Mouse (Mus musculus) neural tube, embryonic 11.5 days (tissue): ENCODE measurements around the gene Ccl11. TPM values are rescaled to one million over a fixed set of nuclear protein-coding genes. Genes with fewer than 3 reads are reported as not detected.

ENCODE experiments used
- ATAC-seq: fragments of 200-750 bp; cut with Nextera tagmentation; 2 replicates; pipeline ENCODE4 v1.8.0; 2017; ENCODE audit warnings: moderate number of reproducible peaks, mild to moderate bottlenecking, moderate TSS enrichment, moderate library complexity; ENCODE audit not compliant: insufficient read depth, low FRiP score, low TSS enrichment
- DNase-seq: peaks from one replicate; pipeline ENCODE4 v3.0.0-alpha.2; 2015; ENCODE audit warnings: low spot score
- H3K27ac ChIP-seq: fragments of 300-500 bp; sonication (generic); 2 replicates; pipeline ENCODE4 v1.5.1; 2014; ENCODE audit warnings: low read depth, mild to moderate bottlenecking, low read length
- H3K27me3 ChIP-seq: fragments of 300-500 bp; sonication (generic); 2 replicates; pipeline ENCODE4 v1.6.1; 2014; ENCODE audit warnings: mild to moderate bottlenecking, low read length, mixed read lengths; ENCODE audit not compliant: control insufficient read depth, insufficient read depth
- H3K36me3 ChIP-seq: fragments of 300-500 bp; sonication (generic); 2 replicates; pipeline ENCODE4 v1.6.1; 2014; ENCODE audit warnings: mild to moderate bottlenecking, low read length, moderate library complexity, mixed read lengths; ENCODE audit not compliant: control insufficient read depth, insufficient read depth
- H3K4me1 ChIP-seq: fragments of 300-500 bp; sonication (generic); 2 replicates; pipeline ENCODE4 v1.6.1; 2014; ENCODE audit warnings: low read length, mixed read lengths; ENCODE audit not compliant: control insufficient read depth, insufficient read depth
- H3K4me2 ChIP-seq: fragments of 300-500 bp; sonication (generic); 2 replicates; pipeline ENCODE4 v1.6.1; 2014; ENCODE audit warnings: low read depth, mild to moderate bottlenecking, moderate library complexity
- H3K4me3 ChIP-seq: fragments of 300-500 bp; sonication (generic); 2 replicates; pipeline ENCODE4 v1.5.1; 2014; ENCODE audit warnings: low read depth, low read length
- H3K9ac ChIP-seq: fragments of 300-500 bp; sonication (generic); 2 replicates; pipeline ENCODE4 v1.6.1; 2014; ENCODE audit warnings: mild to moderate bottlenecking, low read length
- H3K9me3 ChIP-seq: fragments of 300-500 bp; sonication (generic); 2 replicates; pipeline ENCODE4 v1.6.1; 2016; ENCODE audit warnings: low read length; ENCODE audit not compliant: control insufficient read depth
- WGBS: fragments of 180-500 bp; shearing (Covaris S2); extraction: QIAGEN DNeasy Blood & Tissue Kit; methylation state at CpG from one replicate; pipeline ENCODE4 v1.1.7; 2014; 5-methylcytosine and 5-hydroxymethylcytosine counted together
- polyA plus RNA-seq: library from polyadenylated mRNA; unstranded; fragments of >200 nt; fragmentation: Nextera tagmentation; extraction: Ambion mirVana; gene quantifications from 2 replicates; pipeline ENCODE4 v1.2.1, GENCODE M21; 2014

Ccl11 gene
- polyA plus RNA-seq = 0.21 TPM in 1 of 2 replicates, not detected in the other

DNA sequence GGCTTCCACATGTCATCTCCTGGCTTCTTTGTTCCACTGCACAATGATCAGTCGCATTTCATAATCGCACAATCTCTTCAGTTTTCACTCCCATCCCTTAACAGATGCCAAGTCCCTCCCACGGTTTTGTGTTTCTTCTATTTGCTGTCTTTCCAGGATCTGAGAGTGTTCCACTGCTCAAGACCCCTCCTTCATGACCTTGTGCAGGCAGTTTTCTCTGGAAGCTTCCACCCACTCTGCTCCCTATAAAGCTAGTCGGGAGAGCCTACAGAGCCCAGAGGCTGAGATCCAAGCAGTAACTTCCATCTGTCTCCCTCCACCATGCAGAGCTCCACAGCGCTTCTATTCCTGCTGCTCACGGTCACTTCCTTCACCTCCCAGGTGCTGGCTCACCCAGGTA, at the start of gene Ccl11:
Gene Ccl11 (plus strand): TSS at position 178 of the 400 bp plus-strand sequence.
- Histone ChIP-seq H3K36me3 (no peaks in the 10 kb centered on the region), H3K4me2 (no peak within 1 kb of the TSS), H3K27ac (no peak within 1 kb of the TSS), H3K9me3 (no peaks in the 10 kb centered on the region), H3K4me1 (no peaks in the 10 kb centered on the region), H3K9ac (no peak within 1 kb of the TSS), H3K27me3 (no peaks in the 10 kb centered on the region; the same call in 1 of the 2 replicates), H3K4me3 (no peak within 1 kb of the TSS)
- 85% methylated on average over 6 of the region's 6 CpGs for WGBS
- ATAC-seq (no peak), DNase-seq (no peak)

DNA sequence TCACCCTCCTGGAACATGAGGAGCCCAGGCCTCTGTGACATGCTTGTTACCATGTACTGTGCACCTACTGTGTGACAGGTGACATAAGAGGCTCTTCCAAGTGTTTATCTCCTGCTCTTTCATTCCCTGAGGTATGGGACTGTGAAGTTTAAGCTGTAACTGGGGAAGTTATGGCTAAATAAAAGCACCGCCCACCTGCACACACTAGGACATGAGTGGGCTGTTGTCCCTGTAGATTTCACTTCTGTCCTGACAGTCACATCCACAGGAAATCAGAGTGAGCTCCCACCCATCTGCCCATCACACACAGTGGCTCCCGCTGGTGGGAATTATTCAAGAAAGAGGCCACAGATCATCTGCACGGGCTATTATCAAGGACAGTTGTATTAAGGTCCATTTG, 47.5 kb upstream of the Ccl11 start:
- no peak overlapping the region for H3K9ac ChIP-seq
- ATAC-seq = no peak
- WGBS = 94% methylated on average over 3 of the region's 3 CpGs

DNA sequence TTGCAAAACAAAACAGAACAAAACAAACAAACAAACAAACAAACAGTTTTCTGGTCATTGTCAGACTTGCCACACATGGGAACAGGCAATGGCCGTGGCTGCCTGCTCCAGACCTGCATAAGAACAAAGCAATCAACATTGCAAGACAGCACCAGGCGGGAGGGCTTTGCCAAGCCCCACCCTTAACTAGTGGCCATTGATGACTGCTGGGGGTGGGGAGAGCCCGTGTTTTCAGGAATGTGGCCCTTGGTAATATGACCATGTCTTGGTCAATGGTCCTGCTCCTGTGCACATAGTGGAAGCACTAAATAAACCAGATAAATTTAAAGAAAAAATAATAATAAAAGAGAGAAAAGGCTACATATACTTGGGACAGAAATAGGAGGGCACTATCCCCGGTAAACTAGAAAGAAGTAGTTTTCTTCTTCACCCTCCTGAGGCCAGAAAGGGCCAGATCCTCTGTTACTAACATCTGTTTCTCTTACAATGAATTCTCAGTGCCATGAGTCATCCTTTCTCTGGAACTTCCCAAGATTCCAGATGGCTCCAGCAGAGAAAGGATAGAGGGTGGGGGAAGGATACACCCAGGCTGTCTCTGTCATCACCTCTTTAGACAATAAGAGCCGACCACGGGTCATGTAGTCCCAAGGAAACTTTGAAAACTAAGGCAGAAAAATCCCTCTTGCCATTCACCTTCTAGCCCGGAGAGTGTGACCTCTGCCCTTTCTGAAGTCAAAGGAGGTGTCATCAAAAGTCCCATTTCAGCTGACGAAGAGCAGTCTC, 46.0 kb upstream of the Ccl11 start:
- WGBS = 56% methylated on average over 8 of the region's 8 CpGs
- H3K4me1 ChIP-seq = no peaks in the 10 kb centered on the region
- no peak overlapping the region for H3K4me2 ChIP-seq
- H3K36me3 ChIP-seq = no peaks in the 10 kb centered on the region
- no peak overlapping the region for H3K4me3 ChIP-seq
- no peaks in the 10 kb centered on the region for H3K27me3 ChIP-seq
- ATAC-seq (no peak), DNase-seq (no peak)
- H3K9ac ChIP-seq = no peak overlapping the region
- H3K27ac ChIP-seq = no peak overlapping the region
- no peaks in the 10 kb centered on the region for H3K9me3 ChIP-seq

More for the DNA sequence above, 47.5 kb upstream of the Ccl11 start:
- Histone ChIP-seq H3K4me2 (no peak overlapping the region), H3K4me3 (no peak overlapping the region), H3K4me1 (no peaks in the 10 kb centered on the region), H3K9me3 (no peaks in the 10 kb centered on the region), H3K27me3 (no peaks in the 10 kb centered on the region), H3K36me3 (no peaks in the 10 kb centered on the region), H3K27ac (no peak overlapping the region)
- no peak for DNase-seq

DNA sequence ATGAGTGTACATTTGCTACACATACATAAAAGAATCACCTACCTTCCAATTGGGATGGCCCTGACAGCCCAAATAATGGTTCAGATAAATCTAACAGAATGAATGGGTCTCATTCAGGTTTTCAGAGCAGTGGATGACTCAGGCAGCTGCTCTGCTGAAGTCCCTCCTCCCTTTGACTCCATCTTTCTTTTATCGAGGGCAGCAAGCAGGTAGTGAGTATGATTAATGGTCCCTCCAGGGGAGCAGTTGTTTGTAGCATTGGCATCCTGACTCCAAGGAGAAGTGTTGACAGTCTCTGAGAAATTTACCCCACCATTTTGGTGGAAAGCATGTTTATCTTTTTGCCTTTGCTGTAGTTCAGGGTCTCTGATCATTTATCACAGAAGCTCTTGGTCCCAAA, 43.9 kb upstream of the Ccl11 start:
- H3K27me3 ChIP-seq = no peaks in the 10 kb centered on the region
- no peak overlapping the region for H3K4me3 ChIP-seq
- WGBS = 50% methylated on average over 1 of the region's 1 CpGs
- no peaks in the 10 kb centered on the region for H3K36me3 ChIP-seq
- no peak overlapping the region for H3K27ac ChIP-seq
- H3K4me2 ChIP-seq = no peak overlapping the region
- H3K9me3 ChIP-seq = no peaks in the 10 kb centered on the region
- no peaks in the 10 kb centered on the region for H3K4me1 ChIP-seq
- H3K9ac ChIP-seq = no peak overlapping the region
- DNase-seq = no peak
- no peak for ATAC-seq

DNA sequence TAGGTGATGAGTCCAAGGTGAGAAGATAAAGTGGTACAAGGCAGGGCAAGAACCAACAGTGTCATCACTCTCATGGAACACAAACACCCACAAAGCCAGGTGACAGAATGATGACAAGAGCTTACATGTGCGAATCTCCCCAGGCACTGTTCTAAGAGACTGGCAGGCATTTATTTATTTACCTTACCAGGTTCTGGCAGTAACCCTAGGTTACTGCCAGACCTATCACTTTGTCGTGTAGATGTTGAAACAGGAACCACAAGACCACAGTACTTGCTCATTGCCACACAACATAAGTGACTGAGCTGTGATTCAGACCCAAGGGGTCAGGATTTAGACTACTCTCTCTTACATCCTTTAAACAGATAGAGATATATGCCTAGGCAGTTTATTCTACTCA, 42.6 kb upstream of the Ccl11 start:
- 74% methylated on average over 2 of the region's 2 CpGs for WGBS
- DNase-seq = no peak
- Histone ChIP-seq H3K27ac (no peak overlapping the region), H3K9me3 (no peaks in the 10 kb centered on the region), H3K36me3 (no peaks in the 10 kb centered on the region), H3K9ac (no peak overlapping the region), H3K4me2 (no peak overlapping the region), H3K4me3 (no peak overlapping the region), H3K4me1 (no peaks in the 10 kb centered on the region), H3K27me3 (no peaks in the 10 kb centered on the region)
- no peak for ATAC-seq

DNA sequence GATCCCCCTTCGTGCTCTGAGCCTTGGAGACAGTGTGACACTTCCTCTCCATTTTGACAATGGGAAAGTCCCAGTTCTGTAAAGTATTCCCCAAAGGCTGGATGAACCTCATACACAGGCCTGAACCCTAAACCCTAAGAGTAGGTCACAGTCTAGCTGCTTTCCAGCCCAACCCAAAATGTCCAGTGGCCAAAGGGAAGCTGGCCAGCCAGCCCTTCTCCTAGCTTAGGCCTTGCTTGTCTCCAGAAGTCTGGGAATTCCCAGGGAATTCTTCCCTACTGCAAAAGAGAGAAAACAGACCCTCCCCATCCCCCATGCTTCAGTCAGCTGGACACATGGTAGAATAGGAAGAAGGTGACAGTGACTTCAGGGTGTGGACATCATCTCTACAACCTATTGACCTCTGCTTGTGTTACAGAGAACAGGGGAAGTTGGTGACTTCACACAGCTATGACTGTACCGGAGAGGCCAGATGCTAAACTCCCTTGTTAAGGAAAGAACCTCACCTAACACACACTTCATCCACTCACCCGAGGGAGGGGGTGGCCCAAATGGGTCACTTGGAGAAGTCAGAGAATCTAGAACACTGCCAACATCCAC, 41.3 kb upstream of the Ccl11 start:
- Histone ChIP-seq H3K9ac (no peak overlapping the region), H3K4me1 (no peaks in the 10 kb centered on the region), H3K27ac (no peak overlapping the region), H3K4me2 (no peak overlapping the region), H3K4me3 (no peak overlapping the region), H3K36me3 (no peaks in the 10 kb centered on the region), H3K9me3 (no peaks in the 10 kb centered on the region), H3K27me3 (no peaks in the 10 kb centered on the region)
- no peak for DNase-seq
- ATAC-seq = no peak
- WGBS = 79% methylated on average over 3 of the region's 3 CpGs

DNA sequence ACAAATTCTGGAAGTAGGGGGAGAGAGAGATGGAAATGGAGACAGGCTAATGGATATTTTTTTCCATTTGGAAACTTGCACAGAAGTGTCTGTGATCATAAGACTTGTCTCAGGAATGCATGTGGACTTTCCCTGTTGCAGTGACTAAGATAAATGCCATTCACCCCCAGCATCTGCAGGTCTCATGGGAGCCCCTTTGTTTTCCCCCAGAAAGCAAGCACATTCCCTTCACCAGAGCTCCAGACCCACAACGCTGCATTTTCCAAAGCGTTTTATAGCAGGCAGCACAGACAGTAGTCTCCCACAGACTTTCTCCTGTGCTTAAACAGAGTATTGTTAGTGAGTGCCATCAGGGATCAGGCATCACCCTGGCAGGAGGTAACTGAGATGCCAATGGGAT, 38.2 kb upstream of the Ccl11 start:
- DNase-seq = no peak
- 37% methylated on average over 2 of the region's 2 CpGs for WGBS
- H3K4me1 ChIP-seq = no peaks in the 10 kb centered on the region
- no peaks in the 10 kb centered on the region for H3K27me3 ChIP-seq
- H3K9me3 ChIP-seq = no peaks in the 10 kb centered on the region
- H3K36me3 ChIP-seq = no peaks in the 10 kb centered on the region
- ATAC-seq = no peak
- no peak overlapping the region for H3K9ac ChIP-seq
- no peak overlapping the region for H3K27ac ChIP-seq
- no peak overlapping the region for H3K4me2 ChIP-seq
- no peak overlapping the region for H3K4me3 ChIP-seq

DNA sequence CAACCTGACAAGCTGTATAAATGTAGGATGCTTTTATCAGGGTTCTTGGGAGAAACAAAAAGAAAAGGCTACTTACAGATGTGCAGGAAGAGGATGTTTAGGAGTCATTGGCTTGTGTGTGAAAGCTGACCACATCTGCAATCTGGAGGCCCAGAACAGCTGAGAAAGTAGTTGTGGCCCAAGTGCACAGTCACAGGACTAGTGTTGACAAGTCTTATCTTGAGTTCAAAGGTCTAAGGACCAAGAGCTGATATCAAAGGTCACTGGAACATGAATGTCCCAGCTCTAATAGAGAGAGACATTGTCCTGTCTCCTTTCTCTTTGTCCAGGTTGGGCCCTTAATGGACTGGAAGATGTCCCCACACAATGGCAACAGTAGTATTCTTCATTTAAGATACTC, 37.8 kb upstream of the Ccl11 start:
- ATAC-seq (no peak), DNase-seq (no peak)
- Histone ChIP-seq H3K27me3 (no peaks in the 10 kb centered on the region), H3K27ac (no peak overlapping the region), H3K36me3 (no peaks in the 10 kb centered on the region), H3K4me3 (no peak overlapping the region), H3K4me2 (no peak overlapping the region), H3K9ac (no peak overlapping the region), H3K9me3 (no peaks in the 10 kb centered on the region), H3K4me1 (no peaks in the 10 kb centered on the region)

DNA sequence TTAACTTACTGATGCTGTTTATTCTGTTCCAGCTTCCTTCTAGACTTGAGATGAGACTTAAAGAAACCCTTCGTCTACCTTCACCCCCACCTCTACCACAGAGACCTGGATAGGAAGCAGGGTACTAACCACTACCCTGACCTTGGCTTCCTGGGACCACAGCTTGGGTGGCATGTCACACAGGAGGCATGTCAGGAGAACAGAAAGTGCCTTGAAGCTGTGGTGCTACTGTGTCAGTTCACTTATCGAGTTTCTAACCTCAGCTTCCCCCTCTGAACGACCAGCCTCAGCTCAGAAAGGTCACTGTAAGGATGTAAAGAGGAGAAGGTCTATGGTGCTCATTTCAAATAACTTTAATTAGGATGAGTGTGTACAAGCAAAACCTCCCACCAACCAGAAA, 36.2 kb upstream of the Ccl11 start:
- Histone ChIP-seq H3K27ac (no peak overlapping the region), H3K4me3 (no peak overlapping the region), H3K9ac (no peak overlapping the region), H3K27me3 (no peaks in the 10 kb centered on the region), H3K4me1 (no peaks in the 10 kb centered on the region), H3K4me2 (no peak overlapping the region), H3K36me3 (no peaks in the 10 kb centered on the region), H3K9me3 (no peaks in the 10 kb centered on the region)
- no peak for ATAC-seq
- WGBS = 82% methylated on average over 3 of the region's 3 CpGs
- no peak for DNase-seq
